Mouse (Mus musculus) ovary, adult 18-20 months (tissue): ENCODE results near the gene Cacng8.

Experiments used
- DNase-seq: peaks from one replicate; pipeline ENCODE4 v3.0.0; 2022; ENCODE audit warnings: low spot score, mixed read lengths

Gene Cacng8

GRCm38 (mm10) chr7:3390413-3391080, at the start of gene Cacng8:
Gene Cacng8, plus strand, starts transcription at chr7:3390683.
- DNase-seq = no peak

- no peak for DNase-seq
These were observed 46.6 kb upstream of the Cacng8 start for GRCm38 (mm10) chr7:3343861-3344260.

GRCm38 (mm10) chr7:3345301-3345700, 45.2 kb upstream of the Cacng8 start:
- no peak for DNase-seq

GRCm38 (mm10) chr7:3347366-3348287, 42.9 kb upstream of the Cacng8 start:
- no peak for DNase-seq

GRCm38 (mm10) chr7:3348326-3348725, 42.2 kb upstream of the Cacng8 start:
- no peak for DNase-seq

- DNase-seq = no peak
These were observed 40.7 kb upstream of the Cacng8 start for GRCm38 (mm10) chr7:3349775-3350174.

- DNase-seq = no peak
These were observed 38.9 kb upstream of the Cacng8 start for GRCm38 (mm10) chr7:3351536-3351935.

- no peak for DNase-seq
These were observed 35.6 kb upstream of the Cacng8 start for GRCm38 (mm10) chr7:3354850-3355249.

- no peak for DNase-seq
These were observed 29.8 kb upstream of the Cacng8 start for GRCm38 (mm10) chr7:3360678-3361077.

- DNase-seq = no peak
These were observed 24.8 kb upstream of the Cacng8 start for GRCm38 (mm10) chr7:3365547-3366279.

- no peak for DNase-seq
These were observed 23.6 kb upstream of the Cacng8 start for GRCm38 (mm10) chr7:3366705-3367516.

GRCm38 (mm10) chr7:3367569-3367968, 22.9 kb upstream of the Cacng8 start:
- DNase-seq = no peak

- no peak for DNase-seq
These were observed 22.2 kb upstream of the Cacng8 start for GRCm38 (mm10) chr7:3368311-3368710.

GRCm38 (mm10) chr7:3369189-3369588, 21.3 kb upstream of the Cacng8 start:
- no peak for DNase-seq

GRCm38 (mm10) chr7:3370407-3370806, 20.1 kb upstream of the Cacng8 start:
- no peak for DNase-seq

GRCm38 (mm10) chr7:3372376-3372775, 18.1 kb upstream of the Cacng8 start:
- no peak for DNase-seq

GRCm38 (mm10) chr7:3373754-3374153, 16.7 kb upstream of the Cacng8 start:
- DNase-seq = no peak

GRCm38 (mm10) chr7:3376831-3377230, 13.7 kb upstream of the Cacng8 start:
- DNase-seq = no peak

- DNase-seq = no peak
These were observed 8.4 kb upstream of the Cacng8 start for GRCm38 (mm10) chr7:3382123-3382522.

GRCm38 (mm10) chr7:3384807-3385319, 5.6 kb upstream of the Cacng8 start:
- no peak for DNase-seq

GRCm38 (mm10) chr7:3386036-3386730, 4.3 kb upstream of the Cacng8 start:
- no peak for DNase-seq
